Mouse (Mus musculus): Measurements from ENCODE around the gene Clcf1.

DNA sequence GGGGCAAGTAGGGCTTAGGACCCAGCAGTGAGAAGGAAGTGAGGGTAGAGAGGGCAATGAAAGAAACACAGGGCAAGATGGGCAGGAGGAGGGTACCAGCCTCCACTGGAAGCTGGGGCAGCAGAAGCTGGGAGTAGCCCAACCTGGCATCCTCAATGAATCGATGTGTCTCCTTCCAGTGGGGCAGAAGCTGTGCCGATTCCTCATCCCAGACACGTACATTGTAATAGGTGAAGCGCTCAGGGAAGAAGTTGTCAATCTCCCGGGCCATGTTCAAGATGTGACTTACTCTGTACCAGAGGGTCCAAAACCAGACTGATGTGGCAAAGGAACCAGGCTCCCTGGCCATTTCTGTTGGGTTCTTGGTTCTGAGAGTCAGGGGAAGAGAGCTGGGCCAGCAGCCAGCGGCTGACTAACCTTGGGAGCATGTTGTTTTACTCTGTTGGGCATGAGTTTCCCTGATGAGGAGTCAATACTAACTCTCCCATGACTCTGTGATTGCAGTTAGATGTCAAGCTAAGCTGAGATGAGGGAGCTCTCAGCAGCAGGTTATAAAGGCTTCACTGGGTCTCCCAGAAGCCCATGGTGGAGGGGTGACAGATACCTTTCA, 50.2 kb downstream of the Clcf1 start:
- TF ChIP-seq NANOG (IDR thresholded peaks at IDR 0.05; ENCODE audit: borderline replicate concordance, low read length) (no peak), CTCF (conservative IDR thresholded peaks at IDR 0.05; ENCODE audit: low read length) (no peak), POU5F1 (IDR thresholded peaks at IDR 0.05; ENCODE audit: borderline replicate concordance, low read length) (no peak)
